Mouse (Mus musculus): Measurements from ENCODE around the gene Lrrn3.

Lrrn3 gene

GRCm38 (mm10) chr12:41486331-41486730, at the start of gene Lrrn3:
TSS of gene Lrrn3 (minus strand) at chr12:41486431.
- DNase-seq (ENCODE audit: low spot score): no peak

- no peak for DNase-seq (ENCODE audit: low spot score)
Measured at GRCm38 (mm10) chr12:41528410-41528809, 42.2 kb upstream of the Lrrn3 start.

GRCm38 (mm10) chr12:41526688-41527087, 40.5 kb upstream of the Lrrn3 start:
- no peak for DNase-seq (ENCODE audit: low spot score)

GRCm38 (mm10) chr12:41521671-41522070, 35.4 kb upstream of the Lrrn3 start:
- DNase-seq (ENCODE audit: low spot score): no peak

- no peak for DNase-seq (ENCODE audit: low spot score)
Measured at GRCm38 (mm10) chr12:41520326-41520725, 34.1 kb upstream of the Lrrn3 start.

- no peak for DNase-seq (ENCODE audit: low spot score)
Measured at GRCm38 (mm10) chr12:41518897-41519296, 32.7 kb upstream of the Lrrn3 start.

- no peak for DNase-seq (ENCODE audit: low spot score)
Measured at GRCm38 (mm10) chr12:41510588-41510987, 24.4 kb upstream of the Lrrn3 start.

GRCm38 (mm10) chr12:41508610-41509009, 22.4 kb upstream of the Lrrn3 start:
- DNase-seq (ENCODE audit: low spot score): no peak

GRCm38 (mm10) chr12:41500049-41500820, 14.0 kb upstream of the Lrrn3 start:
- DNase-seq (ENCODE audit: low spot score): peak; percentile 18

GRCm38 (mm10) chr12:41494620-41495019, 8.4 kb upstream of the Lrrn3 start:
- DNase-seq (ENCODE audit: low spot score): peak; percentile 24

GRCm38 (mm10) chr12:41487005-41487404, 774 bp upstream of the Lrrn3 start:
- DNase-seq (ENCODE audit: low spot score): peak; percentile 85

- DNase-seq (ENCODE audit: low spot score): peak; percentile 71
Measured at GRCm38 (mm10) chr12:41485512-41486215, 567 bp downstream of the Lrrn3 start.

GRCm38 (mm10) chr12:41484689-41485511, 1.3 kb downstream of the Lrrn3 start:
- DNase-seq (ENCODE audit: low spot score): peak; percentile 24

- peak; percentile 46 for DNase-seq (ENCODE audit: low spot score)
Measured at GRCm38 (mm10) chr12:41483593-41484451, 2.4 kb downstream of the Lrrn3 start.

- no peak for DNase-seq (ENCODE audit: low spot score)
Measured at GRCm38 (mm10) chr12:41483091-41483592, 3.1 kb downstream of the Lrrn3 start.

GRCm38 (mm10) chr12:41481486-41481885, 4.7 kb downstream of the Lrrn3 start:
- no peak for DNase-seq (ENCODE audit: low spot score)

- DNase-seq (ENCODE audit: low spot score): no peak
Measured at GRCm38 (mm10) chr12:41469096-41469801, 17.0 kb downstream of the Lrrn3 start.

- no peak for DNase-seq (ENCODE audit: low spot score)
Measured at GRCm38 (mm10) chr12:41468374-41468991, 17.7 kb downstream of the Lrrn3 start.

GRCm38 (mm10) chr12:41438446-41438845, 47.8 kb downstream of the Lrrn3 start:
- peak; percentile 29 for DNase-seq (ENCODE audit: low spot score)

All from embryo, embryonic 10.5 days (tissue).